ENCODE assay signal across 24 mouse cellular contexts in genomic region chr14:93275661-93276060, GRCm38 (mm10).
A peak's percentile ranks its signal among the peaks of the same experiment; 100 is the strongest.
DNase-seq lines count a peak whose midpoint lies in the region; ATAC-seq and TF ChIP-seq lines count a peak whose summit lies in the region.
"Had no signal": no experiment of that assay in that cellular context is flagged by ENCODE, and none has a peak within 500 bp of the region (broad histone marks: within the 10 kb centered on the region; RNA-seq: fewer than 3 reads in every experiment).

No protein-coding gene starts in this region.

- no peak for TF ChIP-seq POLR2A in heart, adult 2 months (IDR thresholded peaks at IDR 0.05; ENCODE audit: insufficient read depth, low read depth, low read length)

- no peak overlapping the region for H3K9ac ChIP-seq in heart, adult 2 months (ENCODE audit: low read depth, low read length)
- no peak overlapping the region for H3K9ac ChIP-seq in lung, postnatal 0 days (replicated peaks; ENCODE audit: low read depth)
- H3K9ac ChIP-seq: embryonic facial prominence, embryonic 12.5 days; forebrain, embryonic 12.5 days; heart, embryonic 15.5 days; hindbrain, embryonic 12.5 days had no signal

- no peak overlapping the region for H3K27ac ChIP-seq in heart, adult 2 months
- H3K27ac ChIP-seq in lung, postnatal 0 days (ENCODE audit: low read length) = no peak overlapping the region
- H3K27ac ChIP-seq: embryonic facial prominence, embryonic 12.5 days; forebrain, embryonic 12.5 days; gastrocnemius, adult 2 months; heart, embryonic 10.5 days; heart, embryonic 15.5 days; hindbrain, embryonic 12.5 days had no signal

- no peaks in the 10 kb centered on the region for H3K36me3 ChIP-seq in heart, adult 2 months (ENCODE audit: control insufficient read depth, insufficient read depth, low read length)
- no peaks in the 10 kb centered on the region for H3K36me3 ChIP-seq in lung, postnatal 0 days (ENCODE audit: insufficient read depth, low read length)
- H3K36me3 ChIP-seq: embryonic facial prominence, embryonic 12.5 days; forebrain, embryonic 12.5 days; heart, embryonic 10.5 days; heart, embryonic 15.5 days; hindbrain, embryonic 12.5 days had no signal

- no peaks in the 10 kb centered on the region for H3K27me3 ChIP-seq in heart, adult 2 months (ENCODE audit: control insufficient read depth, insufficient read depth, low read length)
- H3K27me3 ChIP-seq in lung, postnatal 0 days (replicated peaks; ENCODE audit: insufficient read depth, low read length) = no peaks in the 10 kb centered on the region
- H3K27me3 ChIP-seq: CH12.LX; embryonic facial prominence, embryonic 12.5 days; forebrain, embryonic 12.5 days; heart, embryonic 15.5 days; hindbrain, embryonic 12.5 days had no signal

- no peaks in the 10 kb centered on the region for H3K9me3 ChIP-seq in lung, postnatal 0 days (ENCODE audit: low read length)
- H3K9me3 ChIP-seq: embryonic facial prominence, embryonic 12.5 days; forebrain, embryonic 12.5 days; heart, embryonic 10.5 days; heart, embryonic 15.5 days; hindbrain, embryonic 12.5 days had no signal

- ATAC-seq in lung, postnatal 0 days = no peak
- ATAC-seq: forebrain, embryonic 16.5 days; hindbrain, embryonic 16.5 days; inflammation-experienced regulatory T-cells, adult 6 months had no signal

- TF ChIP-seq EP300 in heart, adult 2 months (IDR thresholded peaks at IDR 0.05; ENCODE audit: insufficient read depth, low read depth, low read length) = no peak
- TF ChIP-seq EP300 in lung, postnatal 0 days (IDR thresholded peaks at IDR 0.05) = no peak

- intact Hi-C loops in gastrocnemius, postnatal 14 days (cut with DNase I; ENCODE audit: low total_unique reads) = no loop called here
- intact Hi-C loops in heart, postnatal 10 days (cut with DNase I) = no loop called here
- intact Hi-C loops in heart, adult 2 months (cut with DNase I) = no loop called here

- no peaks in the 10 kb centered on the region for H3K79me2 ChIP-seq in heart, adult 2 months (replicated peaks; ENCODE audit: control insufficient read depth, insufficient read depth, low read length)

- H3K4me2 ChIP-seq in lung, postnatal 0 days (replicated peaks; ENCODE audit: low read depth, low read length) = no peak overlapping the region
- H3K4me2 ChIP-seq: embryonic facial prominence, embryonic 12.5 days; forebrain, embryonic 12.5 days; heart, embryonic 15.5 days; hindbrain, embryonic 12.5 days had no signal

- no peak overlapping the region for H3K4me3 ChIP-seq in heart, adult 2 months
- no peak overlapping the region for H3K4me3 ChIP-seq in lung, postnatal 0 days (ENCODE audit: low read depth, low read length)
- H3K4me3 ChIP-seq: embryonic facial prominence, embryonic 12.5 days; forebrain, embryonic 12.5 days; gastrocnemius, adult 2 months; heart, embryonic 10.5 days; heart, embryonic 15.5 days; hindbrain, embryonic 12.5 days had no signal

- DNase-seq in gastrocnemius, postnatal 14 days = peak; percentile 4
- no peak for DNase-seq in gastrocnemius, adult 8-10 months (ENCODE audit: low spot score in 2 of 2)
- DNase-seq in heart, postnatal 10 days = peak; percentile 12 to 23
- DNase-seq in heart, adult 2 months = no peak
- DNase-seq in lung, postnatal 0 days (ENCODE audit: low spot score) = peak; percentile 5
- DNase-seq in lung, postnatal 36 days = no peak
- DNase-seq in brain, adult 2 months (ENCODE audit: low read depth, low spot score) = peak; percentile 14
- DNase-seq: adrenal gland, adult 8-10 months; adrenal gland, postnatal 36 days; cerebellum, adult 11 months; cerebellum, adult 8-10 months; cerebellum, postnatal 14 days; embryo, embryonic 11 days; gastrocnemius, adult 2 months; kidney, adult 11 months had no signal

- H3K4me1 ChIP-seq in heart, adult 2 months (ENCODE audit: control insufficient read depth, insufficient read depth, low read length) = no peaks in the 10 kb centered on the region
- no peaks in the 10 kb centered on the region for H3K4me1 ChIP-seq in lung, postnatal 0 days (ENCODE audit: insufficient read depth, low read depth, low read length)
- H3K4me1 ChIP-seq: embryonic facial prominence, embryonic 12.5 days; forebrain, embryonic 12.5 days; heart, embryonic 10.5 days; heart, embryonic 15.5 days; hindbrain, embryonic 12.5 days had no signal

- TF ChIP-seq CTCF in heart, adult 2 months (IDR thresholded peaks at IDR 0.05) = no peak
- TF ChIP-seq CTCF in lung, postnatal 0 days (IDR thresholded peaks at IDR 0.05) = no peak

Comparison
In these comparisons a context has a peak if more than half of its experiments do, and no peak if none do; other contexts are left out.
1. DNase-seq: peak in gastrocnemius, postnatal 14 days (single experiment), heart, postnatal 10 days (2 of 2), lung, postnatal 0 days (single experiment) and brain, adult 2 months (single experiment); none in gastrocnemius, adult 8-10 months (0 of 2), heart, adult 2 months (0 of 2) and lung, postnatal 36 days (single experiment).